Mouse (Mus musculus) lung, postnatal 0 days (tissue): Measurements from ENCODE around the gene Tnfsf13. TPM values are rescaled to one million over a fixed set of nuclear protein-coding genes. Genes with fewer than 3 reads are reported as not detected.

ENCODE experiments used
- ATAC-seq: fragments of 200-750 bp; cut with Nextera tagmentation; 2 replicates; pipeline ENCODE4 v1.8.0; 2017; ENCODE audit warnings: moderate library complexity
- DNase-seq: peaks from one replicate; pipeline ENCODE4 v3.0.0-alpha.2; 2016; ENCODE audit warnings: low spot score
- H3K27ac ChIP-seq: fragments of 300-500 bp; sonication (generic); 2 replicates; pipeline ENCODE4 v1.5.1; 2014; ENCODE audit warnings: antibody characterized with exemption, mild to moderate bottlenecking, low read length, mixed read lengths
- H3K27me3 ChIP-seq: fragments of 300-500 bp; sonication (generic); replicated peaks from 2 replicates; pipeline ENCODE4 v1.6.1; 2014; ENCODE audit warnings: low read length, mixed read lengths; ENCODE audit not compliant: insufficient read depth
- H3K36me3 ChIP-seq: fragments of 300-500 bp; sonication (generic); 2 replicates; pipeline ENCODE4 v1.6.1; 2014; ENCODE audit warnings: low read length, mixed read lengths; ENCODE audit not compliant: insufficient read depth
- H3K4me1 ChIP-seq: fragments of 300-500 bp; sonication (generic); 2 replicates; pipeline ENCODE4 v1.6.1; 2014; ENCODE audit warnings: antibody characterized with exemption, low read depth, low read length, mixed read lengths; ENCODE audit not compliant: insufficient read depth
- H3K4me2 ChIP-seq: fragments of 300-500 bp; sonication (generic); replicated peaks from 2 replicates; pipeline ENCODE4 v1.6.1; 2014; ENCODE audit warnings: low read depth, mild to moderate bottlenecking, low read length, moderate library complexity, mixed read lengths
- H3K4me3 ChIP-seq: fragments of 300-500 bp; sonication (generic); 2 replicates; pipeline ENCODE4 v1.5.1; 2014; ENCODE audit warnings: low read depth, low read length
- H3K9ac ChIP-seq: fragments of 300-500 bp; sonication (generic); replicated peaks from 2 replicates; pipeline ENCODE4 v1.6.1; 2014; ENCODE audit warnings: low read depth, mild to moderate bottlenecking
- H3K9me3 ChIP-seq: fragments of 300-500 bp; sonication (generic); 2 replicates; pipeline ENCODE4 v1.6.1; 2016; ENCODE audit warnings: low read length, mixed read lengths
- CTCF ChIP-seq: IDR thresholded peaks from 2 replicates; pipeline ENCODE4 v1.5.1; 2016; ENCODE audit warnings: antibody characterized with exemption, mild to moderate bottlenecking
- EP300 ChIP-seq: IDR thresholded peaks from 2 replicates; pipeline ENCODE4 v1.6.1; 2016; ENCODE audit warnings: antibody characterized with exemption, mild to moderate bottlenecking, control low read depth
- WGBS: fragments of 180-500 bp; shearing (Covaris S2); extraction: QIAGEN DNeasy Blood & Tissue Kit; methylation state at CpG from one replicate; pipeline ENCODE4 v1.1.7; 2014; 5-methylcytosine and 5-hydroxymethylcytosine counted together
- polyA plus RNA-seq: library from polyadenylated mRNA; unstranded; fragments of >200 nt; fragmentation: Nextera tagmentation; extraction: Ambion mirVana; gene quantifications from 2 replicates; pipeline ENCODE4 v1.2.1, GENCODE M21; 2015

The Tnfsf13 gene
- polyA plus RNA-seq, 1 experiment from 2014 or later, result 4.4 TPM

GRCm38 (mm10) chr11:69680136-69680855 lies 5.3 kb downstream of the Tnfsf13 start:
- Histone ChIP-seq H3K27ac (no peak overlapping the region), H3K9me3 (no peaks in the 10 kb centered on the region), H3K4me3 (peak overlapping the region; percentile 83; the same call in 1 of the 2 replicates), H3K36me3 (peaks cover 13% of the 10 kb centered on the region; the same call in 1 of the 2 replicates), H3K27me3 (no peaks in the 10 kb centered on the region), H3K9ac (no peak overlapping the region), H3K4me1 (peaks cover 28% of the 10 kb centered on the region), H3K4me2 (peak overlapping the region; percentile 84; the same call in 1 of the 2 replicates)
- DNase-seq, result no peak
- TF ChIP-seq CTCF (no peak), EP300 (no peak)
- WGBS, result 87% methylated on average over 29 of the region's 30 CpGs
- ATAC-seq, result no peak

DNA sequence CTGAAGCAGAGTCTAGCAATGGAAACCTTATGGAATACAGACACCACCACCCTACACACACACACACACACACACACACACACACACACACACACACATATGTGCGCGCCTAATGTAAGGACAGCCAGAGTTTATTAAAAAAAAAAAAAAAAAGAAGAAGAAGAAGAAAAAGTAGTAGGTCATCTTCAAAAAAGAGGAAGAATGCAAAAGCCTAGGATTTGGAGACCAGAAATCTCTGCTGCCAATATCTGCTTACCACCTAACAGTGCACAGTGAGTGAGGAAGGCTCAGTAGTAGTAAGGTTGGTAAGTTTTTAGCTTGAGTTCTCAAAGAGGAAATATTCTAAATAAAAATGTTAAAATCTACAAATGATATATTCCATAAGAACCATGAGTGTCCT lies 6.4 kb downstream of the Tnfsf13 start:
- H3K36me3 ChIP-seq, result peaks cover 23% of the 10 kb centered on the region; the same call in 1 of the 2 replicates
- H3K4me3 ChIP-seq, result no peak overlapping the region
- no peaks in the 10 kb centered on the region for H3K27me3 ChIP-seq
- ATAC-seq (no peak), DNase-seq (no peak)
- H3K27ac ChIP-seq, result no peak overlapping the region
- H3K9ac ChIP-seq, result no peak overlapping the region
- WGBS, result 96% methylated on average over 2 of the region's 2 CpGs
- H3K9me3 ChIP-seq, result no peaks in the 10 kb centered on the region
- H3K4me2 ChIP-seq, result no peak overlapping the region
- peaks cover 16% of the 10 kb centered on the region for H3K4me1 ChIP-seq
- TF ChIP-seq EP300 (no peak), CTCF (no peak)

GRCm38 (mm10) chr11:69672211-69672706 lies 13.3 kb downstream of the Tnfsf13 start, which contains the start of gene Eif4a1:
Eif4a1 (minus strand) TSS chr11:69672423.
- Histone ChIP-seq H3K36me3 (peaks cover 53% of the 10 kb centered on the region), H3K9ac (peak within 1 kb of the TSS; percentile 99), H3K9me3 (no peaks in the 10 kb centered on the region), H3K4me1 (peaks cover 4% of the 10 kb centered on the region; the same call in 1 of the 2 replicates), H3K4me3 (peak within 1 kb of the TSS; percentile 100), H3K27ac (peak within 1 kb of the TSS; percentile 100), H3K27me3 (no peaks in the 10 kb centered on the region), H3K4me2 (peak within 1 kb of the TSS; percentile 67)
- WGBS, result under 1% methylated on average over 36 of the region's 36 CpGs
- DNase-seq, result peak; percentile 100
- ATAC-seq, result peak; percentile 94
- TF ChIP-seq EP300 (no peak), CTCF (0 out of 2 replicates have a peak, but pooled peaks have one; percentile 17)

GRCm38 (mm10) chr11:69671726-69672124 lies 13.9 kb downstream of the Tnfsf13 start:
- Histone ChIP-seq H3K27ac (peak overlapping the region; percentile 100), H3K4me3 (peak overlapping the region; percentile 100), H3K9ac (peak overlapping the region; percentile 99), H3K4me2 (peak overlapping the region; percentile 67), H3K4me1 (peaks cover 4% of the 10 kb centered on the region; the same call in 1 of the 2 replicates), H3K9me3 (no peaks in the 10 kb centered on the region), H3K27me3 (no peaks in the 10 kb centered on the region), H3K36me3 (peaks cover 48% of the 10 kb centered on the region)
- TF ChIP-seq CTCF, result no peak
- TF ChIP-seq EP300, result no peak
- WGBS, result 2% methylated on average over 42 of the region's 43 CpGs
- no peak for DNase-seq
- ATAC-seq, result peak; percentile 3; the same call in 1 of the 2 replicates

- WGBS, result under 1% methylated on average over 45 of the region's 61 CpGs
- Histone ChIP-seq H3K9me3 (no peaks in the 10 kb centered on the region), H3K4me1 (peaks cover 4% of the 10 kb centered on the region; the same call in 1 of the 2 replicates), H3K27ac (peak overlapping the region; percentile 100), H3K4me2 (peak overlapping the region; percentile 67), H3K36me3 (peaks cover 44% of the 10 kb centered on the region), H3K4me3 (peak overlapping the region; percentile 100), H3K27me3 (no peaks in the 10 kb centered on the region), H3K9ac (peak overlapping the region; percentile 99)
- ATAC-seq, result peak; percentile 82
- TF ChIP-seq CTCF (peak; percentile 44), EP300 (no peak)
- DNase-seq, result peak; percentile 99
Observed at GRCm38 (mm10) chr11:69670786-69671725, 14.5 kb downstream of the Tnfsf13 start.
